Mouse (Mus musculus) CH12.LX (cell line): ENCODE results near the gene Hist2h2bb.

Source experiments
- BHLHE40 ChIP-seq: IDR thresholded peaks from 2 replicates; pipeline ENCODE4 v1.6.1; 2011; ENCODE audit warnings: mild to moderate bottlenecking, low read depth, low read length, improper control_type of control experiment
- CTCF ChIP-seq, 2 experiments: IDR thresholded peaks in 1 of 2; conservative IDR thresholded peaks in 1 of 2; 2 replicates each; pipeline ENCODE4 v1.5.1; 2011 to 2012; ENCODE audit warnings: low read depth in 2 of 2, low read length in 2 of 2, improper control_type of control experiment in 1 of 2, inconsistent platforms in 1 of 2, mild to moderate bottlenecking in 1 of 2, moderate library complexity in 1 of 2
- E2F4 ChIP-seq: IDR thresholded peaks from 2 replicates; pipeline ENCODE4 v1.6.1; 2011; ENCODE audit warnings: low read depth, low read length, improper control_type of control experiment; ENCODE audit not compliant: insufficient replicate concordance
- EP300 ChIP-seq: IDR thresholded peaks from 2 replicates; pipeline ENCODE4 v1.6.1; 2011; ENCODE audit warnings: low read length, improper control_type of control experiment
- MXI1 ChIP-seq: IDR thresholded peaks from 2 replicates; pipeline ENCODE4 v1.6.1; 2011; ENCODE audit warnings: mild to moderate bottlenecking, low read depth, low read length, improper control_type of control experiment
- POLR2A ChIP-seq: IDR thresholded peaks from 2 replicates; pipeline ENCODE4 v1.6.1; 2011; ENCODE audit warnings: low read depth, mild to moderate bottlenecking, improper control_type of control experiment, low read length
- SIN3A ChIP-seq: IDR thresholded peaks from 2 replicates; pipeline ENCODE4 v1.6.1; 2012; ENCODE audit warnings: low read length, improper control_type of control experiment, inconsistent platforms
- TCF12 ChIP-seq: IDR thresholded peaks from 2 replicates; pipeline ENCODE4 v1.6.1; 2014; ENCODE audit warnings: low read depth, mild to moderate bottlenecking, inconsistent platforms, low read length, improper control_type of control experiment

DNA sequence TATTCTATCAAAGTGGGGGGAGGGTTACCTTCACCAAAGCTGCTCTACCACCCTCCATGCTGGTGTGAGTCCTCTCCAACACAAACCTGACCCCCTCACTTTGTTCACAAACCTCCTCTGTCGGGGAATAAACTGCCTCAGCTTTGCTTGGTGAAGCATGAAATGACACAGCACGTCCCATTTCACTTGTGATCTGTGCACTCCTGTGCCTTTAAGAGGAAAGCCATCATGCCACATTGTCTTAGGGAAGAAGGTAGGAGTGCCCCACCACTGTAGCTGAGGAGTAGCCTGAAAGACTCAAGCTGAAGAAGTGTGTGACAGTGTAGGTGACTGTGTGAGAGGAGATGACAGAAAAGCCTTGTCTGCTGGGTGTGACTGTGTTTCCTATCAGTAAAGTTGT, 44.1 kb upstream of the Hist2h2bb start:
- TF ChIP-seq TCF12 = no peak
- TF ChIP-seq SIN3A = no peak
- no peak for TF ChIP-seq POLR2A
- no peak for TF ChIP-seq CTCF (conservative IDR thresholded peaks at IDR 0.05 in 1 of 2, IDR thresholded peaks at IDR 0.05 in 1 of 2; ENCODE audit: low read depth in 2 of 2, low read length in 2 of 2)
- TF ChIP-seq MXI1 = no peak
- TF ChIP-seq E2F4 = no peak
- TF ChIP-seq EP300 = no peak
- peak; percentile 34; the same call in 1 of the 2 replicates for TF ChIP-seq BHLHE40
